Mouse (Mus musculus): ENCODE measurements at regions not wholly inside any gene's neighbourhood (a gene's known extent, or its start where the extent isn't known, plus 50 kb on each side); places are given as distances from the start of the nearest gene placed in this dataset.

DNA sequence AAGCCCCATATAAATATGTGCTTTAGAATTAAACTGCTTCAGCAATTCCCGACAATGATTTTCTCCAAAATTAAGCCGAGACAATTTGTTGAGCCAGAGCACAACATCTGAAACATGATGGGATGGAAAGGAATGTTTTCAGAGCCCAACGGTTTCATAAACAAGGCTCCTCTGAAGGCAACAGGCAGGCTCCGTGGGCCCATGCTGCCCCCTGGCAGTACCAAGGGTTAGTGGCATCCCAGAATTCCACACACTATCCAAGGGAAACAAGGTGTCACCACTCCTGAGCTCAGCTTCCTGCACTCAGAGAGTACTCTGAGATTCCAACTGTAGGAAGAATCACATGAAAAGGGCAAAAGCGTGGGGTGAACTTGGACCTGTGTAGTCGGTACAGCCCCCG is 57.5 kb upstream of the Ptprt start:
- no peaks in the 10 kb centered on the region for H3K9me3 ChIP-seq
- 67% methylated on average over 7 of the region's 7 CpGs for WGBS
- no peak for ATAC-seq (ENCODE audit: insufficient number of reproducible peaks, insufficient read depth, low FRiP score, low TSS enrichment, low read depth)
- no peak overlapping the region for H3K9ac ChIP-seq
- no peaks in the 10 kb centered on the region for H3K27me3 ChIP-seq
- H3K27ac ChIP-seq = no peak overlapping the region
- H3K4me1 ChIP-seq = no peaks in the 10 kb centered on the region
- H3K36me3 ChIP-seq = no peaks in the 10 kb centered on the region
- no peak overlapping the region for H3K4me3 ChIP-seq
- no peak overlapping the region for H3K4me2 ChIP-seq

- Histone ChIP-seq H3K36me3 (no peaks in the 10 kb centered on the region), H3K4me3 (no peak overlapping the region), H3K9ac (no peak overlapping the region), H3K27ac (no peak overlapping the region), H3K9me3 (no peaks in the 10 kb centered on the region), H3K4me2 (no peak overlapping the region), H3K4me1 (no peaks in the 10 kb centered on the region), H3K27me3 (no peaks in the 10 kb centered on the region)
- ATAC-seq (ENCODE audit: insufficient number of reproducible peaks, insufficient read depth, low FRiP score, low TSS enrichment, low read depth) = no peak
- WGBS = 88% methylated on average over 8 of the region's 8 CpGs
Observed at GRCm38 (mm10) chr2:162714976-162715375, 54.0 kb upstream of the Ptprt start.

DNA sequence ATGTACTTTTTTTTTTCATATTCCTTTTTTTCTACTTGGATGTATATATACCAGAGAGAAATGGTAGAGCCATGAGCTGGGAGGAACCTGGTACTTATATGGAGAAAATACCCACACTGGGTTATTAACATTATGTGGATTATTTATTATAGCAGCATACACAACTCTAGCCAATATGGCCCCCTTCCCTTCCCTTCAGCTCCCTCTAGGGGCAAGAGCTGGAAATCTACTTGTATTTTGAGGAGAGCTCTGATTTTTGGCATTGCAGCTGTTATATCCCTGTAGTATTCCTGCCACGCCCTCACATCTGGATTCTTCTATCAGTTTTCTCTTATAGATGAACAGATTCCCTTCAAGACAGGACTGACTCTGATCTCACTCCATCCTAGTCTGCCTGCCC is 52.0 kb upstream of the Ptprt start:
- WGBS = 58% methylated on average over 1 of the region's 1 CpGs
- no peak overlapping the region for H3K27ac ChIP-seq

GRCm38 (mm10) chr2:162712394-162712793 is 51.4 kb upstream of the Ptprt start:
- Histone ChIP-seq H3K36me3 (no peaks in the 10 kb centered on the region), H3K4me3 (no peak overlapping the region), H3K4me1 (no peaks in the 10 kb centered on the region), H3K27ac (no peak overlapping the region), H3K9me3 (no peaks in the 10 kb centered on the region), H3K27me3 (no peaks in the 10 kb centered on the region), H3K4me2 (no peak overlapping the region), H3K9ac (no peak overlapping the region)
- no peak for ATAC-seq (ENCODE audit: insufficient number of reproducible peaks, insufficient read depth, low FRiP score, low TSS enrichment, low read depth)
- WGBS = 90% methylated on average over 9 of the region's 9 CpGs

More for the DNA sequence above, 52.0 kb upstream of the Ptprt start:
- ATAC-seq (ENCODE audit: insufficient number of reproducible peaks, insufficient read depth, low FRiP score, low TSS enrichment, low read depth) = no peak
- Histone ChIP-seq H3K4me2 (no peak overlapping the region), H3K27me3 (no peaks in the 10 kb centered on the region), H3K9ac (no peak overlapping the region), H3K4me1 (no peaks in the 10 kb centered on the region), H3K4me3 (no peak overlapping the region), H3K36me3 (no peaks in the 10 kb centered on the region), H3K9me3 (no peaks in the 10 kb centered on the region)
